ENCODE assay signal across 18 mouse cellular contexts in genomic region chr6:83023786-83024185, GRCm38 (mm10). TPM values are rescaled to one million over a fixed set of nuclear protein-coding genes. Genes with fewer than 3 reads are reported as not detected.
"Had no signal": no experiment of that assay in that cellular context is flagged by ENCODE, and none has a peak within 500 bp of the region (broad histone marks: within the 10 kb centered on the region; RNA-seq: fewer than 3 reads in every experiment).

No protein-coding gene starts in this region.

- H3K27me3 ChIP-seq: neural tube, embryonic 13.5 days had no signal

- H3K36me3 ChIP-seq: limb, embryonic 10.5 days; midbrain, embryonic 15.5 days; neural tube, embryonic 13.5 days had no signal

- H3K4me2 ChIP-seq: midbrain, embryonic 11.5 days; midbrain, embryonic 15.5 days; neural tube, embryonic 13.5 days had no signal

- H3K4me1 ChIP-seq: midbrain, embryonic 15.5 days; neural tube, embryonic 13.5 days had no signal

- DNase-seq: kidney, adult 8-10 months; kidney, postnatal 10 days; lung, adult 2 months; lung, postnatal 36 days; retina, postnatal 1 day; right cerebral cortex, postnatal 4 days; spleen, adult 18-20 months; thymus, adult 18-20 months; thymus, postnatal 14 days had no signal

- H3K4me3 ChIP-seq: layer of hippocampus, adult 2 months; left cerebral cortex, adult 2 months; limb, embryonic 10.5 days; midbrain, embryonic 15.5 days; neural tube, embryonic 13.5 days had no signal

- H3K9me3 ChIP-seq: limb, embryonic 10.5 days; midbrain, embryonic 15.5 days; neural tube, embryonic 13.5 days had no signal

- H3K9ac ChIP-seq: midbrain, embryonic 15.5 days; neural tube, embryonic 13.5 days had no signal

- H3K27ac ChIP-seq: layer of hippocampus, adult 2 months; left cerebral cortex, adult 2 months; limb, embryonic 10.5 days; midbrain, embryonic 15.5 days; neural tube, embryonic 13.5 days had no signal

- ATAC-seq: inflammation-experienced regulatory T-cells, adult 6 months; intestine, postnatal 0 days; lung, postnatal 0 days; midbrain, embryonic 15.5 days had no signal

RNA-seq across cellular contexts. Expression of gene Loxl3, which starts 10.2 kb away (rescaled TPM):
- polyA plus RNA-seq: inflammation-experienced regulatory T-cells, adult 6 months had no signal
